Mouse (Mus musculus) C2C12 (cell line): Measurements from ENCODE around the gene Hsd17b11. TPM values are rescaled to one million over a fixed set of nuclear protein-coding genes. Genes with fewer than 3 reads are reported as not detected.

Source experiments
- H3K27me3 ChIP-seq: one replicate; pipeline ENCODE4 v1.6.1; 2011; ENCODE audit not compliant: control insufficient read depth, insufficient read depth, insufficient read length
- H3K36me3 ChIP-seq: one replicate; pipeline ENCODE4 v1.6.1; 2011; ENCODE audit not compliant: control insufficient read depth, insufficient read depth
- H3K4me3 ChIP-seq: one replicate; pipeline ENCODE4 v1.5.1; 2011; ENCODE audit warnings: mild to moderate bottlenecking, control low read depth; ENCODE audit not compliant: poor library complexity, insufficient read depth, severe bottlenecking
- H3K79me2 ChIP-seq: one replicate; pipeline ENCODE4 v1.6.1; 2011; ENCODE audit not compliant: control insufficient read depth, insufficient read depth
- H3K79me3 ChIP-seq: one replicate; pipeline ENCODE4 v1.6.1; 2011; ENCODE audit warnings: low read depth, control low read depth
- H3ac ChIP-seq: one replicate; pipeline ENCODE3; 2011; ENCODE audit warnings: low read depth; ENCODE audit not compliant: control insufficient read depth, insufficient read length
- CEBPB ChIP-seq: IDR thresholded peaks from one replicate; pipeline ENCODE4 v1.6.1; 2011; ENCODE audit warnings: low read depth, mild to moderate bottlenecking, control low read depth, moderate library complexity
- CTCF ChIP-seq: IDR thresholded peaks from one replicate; pipeline ENCODE4 v1.5.1; 2011; ENCODE audit not compliant: control insufficient read depth, insufficient read depth, insufficient read length
- FOSL1 ChIP-seq: IDR thresholded peaks from one replicate; pipeline ENCODE4 v1.8.0; 2011; ENCODE audit warnings: mild to moderate bottlenecking, low read length; ENCODE audit not compliant: poor library complexity, insufficient read depth, severe bottlenecking
- MAX ChIP-seq: IDR thresholded peaks from one replicate; pipeline ENCODE4 v1.6.1; 2011; ENCODE audit warnings: mild to moderate bottlenecking, control low read depth
- MYOD1 ChIP-seq: IDR thresholded peaks from one replicate; pipeline ENCODE4 v1.6.1; 2011; ENCODE audit warnings: low read depth; ENCODE audit not compliant: control insufficient read depth, insufficient read length
- MYOG ChIP-seq: IDR thresholded peaks from one replicate; pipeline ENCODE4 v1.6.1; 2011; ENCODE audit not compliant: control insufficient read depth, insufficient read length; ENCODE audit errors: extremely low read depth
- USF1 ChIP-seq: IDR thresholded peaks from one replicate; pipeline ENCODE4 v1.6.1; 2011; ENCODE audit warnings: low read depth, mild to moderate bottlenecking, control low read depth, moderate library complexity
- polyA plus RNA-seq: library from polyadenylated mRNA; unstranded; fragments of >200 nt; fragmentation: generic; extraction: Trizol; gene quantifications from one replicate; pipeline ENCODE4 v1.2.1, GENCODE M21; 2012; ENCODE audit warnings: missing spikeins

Gene Hsd17b11
- polyA plus RNA-seq, 1 experiment = 7.4 TPM

DNA sequence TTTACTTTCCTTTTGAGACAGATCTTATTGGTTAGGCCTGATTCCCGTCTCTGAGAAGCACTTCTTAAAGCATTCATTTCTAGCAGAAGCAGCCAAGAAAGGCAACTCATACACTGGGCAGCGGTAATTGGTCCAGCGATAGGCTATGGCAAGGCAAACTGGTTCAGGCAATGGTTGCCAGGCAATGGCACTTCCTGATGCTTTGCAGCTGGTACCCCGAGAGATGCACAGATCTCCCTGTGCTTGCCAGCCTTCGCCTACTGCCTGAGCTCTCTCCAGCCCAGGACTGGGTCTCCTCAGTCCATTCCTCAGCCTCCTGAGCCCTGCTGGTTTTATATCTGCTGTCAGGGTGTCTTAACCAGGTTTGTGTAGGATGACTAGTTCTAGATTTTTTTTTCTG lies 38.7 kb upstream of the Hsd17b11 start:
- no peak for TF ChIP-seq CTCF
- H3K4me3 ChIP-seq = no peak overlapping the region

DNA sequence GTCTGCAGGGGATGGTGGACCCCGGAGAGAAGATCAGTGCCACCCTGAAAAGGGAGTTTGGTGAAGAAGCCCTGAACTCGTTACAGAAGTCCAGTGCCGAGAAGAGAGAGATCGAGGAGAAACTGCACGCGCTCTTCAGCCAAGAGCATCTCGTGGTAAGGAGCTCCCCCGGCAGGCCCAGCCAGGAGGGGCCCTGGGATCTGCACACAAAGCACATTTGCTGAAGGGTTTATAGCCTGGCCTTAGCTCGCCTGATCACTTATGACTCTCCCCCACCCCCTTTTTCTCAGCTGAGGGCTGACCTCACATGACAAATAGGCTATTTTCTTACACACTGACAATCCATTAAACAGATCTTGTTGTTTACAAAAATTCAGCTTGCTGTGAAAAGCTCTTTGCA lies 37.9 kb upstream of the Hsd17b11 start:
- no peaks in the 10 kb centered on the region for H3K27me3 ChIP-seq
- H3K79me2 ChIP-seq = no peaks in the 10 kb centered on the region
- TF ChIP-seq MYOD1 = no peak
- TF ChIP-seq USF1 = no peak
- TF ChIP-seq CEBPB = no peak
- TF ChIP-seq MYOG = no peak
- TF ChIP-seq MAX = no peak
- no peak for TF ChIP-seq FOSL1
- no peak for TF ChIP-seq CTCF
- H3K36me3 ChIP-seq = peaks cover 55% of the 10 kb centered on the region
- no peak overlapping the region for H3K4me3 ChIP-seq
- no peaks in the 10 kb centered on the region for H3K79me3 ChIP-seq
- no peak overlapping the region for H3ac ChIP-seq

More for the DNA sequence above, 38.7 kb upstream of the Hsd17b11 start:
- H3K27me3 ChIP-seq = no peaks in the 10 kb centered on the region
- no peak overlapping the region for H3ac ChIP-seq
- H3K79me3 ChIP-seq = no peaks in the 10 kb centered on the region
- H3K36me3 ChIP-seq = peaks cover 59% of the 10 kb centered on the region
- no peaks in the 10 kb centered on the region for H3K79me2 ChIP-seq

DNA sequence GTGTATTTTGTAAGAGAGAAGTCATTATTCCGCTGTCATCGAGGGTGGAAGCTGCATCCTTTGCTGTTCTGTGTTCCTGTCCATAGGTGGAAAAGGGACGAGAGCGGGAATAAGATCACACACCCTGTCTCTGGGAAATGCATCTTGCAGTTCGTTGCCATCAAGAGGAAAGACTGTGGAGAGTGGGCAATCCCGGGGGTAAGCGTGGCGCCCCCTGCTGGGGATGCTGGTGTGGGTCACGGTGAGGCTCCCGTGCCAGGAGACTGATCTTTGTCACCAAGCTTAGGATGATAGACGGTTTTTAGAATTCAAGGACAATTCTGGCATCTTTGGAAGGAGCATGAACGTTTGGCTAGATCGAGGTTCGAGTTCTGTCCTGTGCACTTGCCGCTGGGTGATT lies 36.3 kb upstream of the Hsd17b11 start:
- no peak for TF ChIP-seq USF1
- TF ChIP-seq CTCF = peak; percentile 48
- no peaks in the 10 kb centered on the region for H3K79me3 ChIP-seq
- no peak overlapping the region for H3ac ChIP-seq
- H3K36me3 ChIP-seq = peaks cover 47% of the 10 kb centered on the region
- no peaks in the 10 kb centered on the region for H3K27me3 ChIP-seq
- H3K79me2 ChIP-seq = peaks cover 9% of the 10 kb centered on the region
- no peak overlapping the region for H3K4me3 ChIP-seq

DNA sequence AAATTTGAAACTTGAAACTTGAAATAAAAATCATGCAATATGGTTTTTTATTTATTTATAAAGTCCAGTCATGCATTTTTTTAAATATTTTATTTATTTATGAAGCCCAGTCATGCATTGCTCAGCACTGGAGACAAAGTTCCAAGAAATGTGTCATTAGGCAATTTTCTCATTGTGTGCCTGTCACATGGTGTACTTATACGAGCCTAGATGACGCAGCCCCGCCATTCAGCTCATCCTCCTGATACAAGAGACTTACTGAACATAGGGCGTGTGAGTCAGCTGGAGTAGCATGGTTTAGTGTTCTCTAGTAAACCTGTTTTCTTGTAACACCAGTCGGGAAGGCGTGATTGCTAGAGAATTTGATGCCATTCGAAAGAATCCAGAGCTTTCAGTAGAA lies 34.6 kb upstream of the Hsd17b11 start:
- H3K36me3 ChIP-seq = peaks cover 49% of the 10 kb centered on the region

DNA sequence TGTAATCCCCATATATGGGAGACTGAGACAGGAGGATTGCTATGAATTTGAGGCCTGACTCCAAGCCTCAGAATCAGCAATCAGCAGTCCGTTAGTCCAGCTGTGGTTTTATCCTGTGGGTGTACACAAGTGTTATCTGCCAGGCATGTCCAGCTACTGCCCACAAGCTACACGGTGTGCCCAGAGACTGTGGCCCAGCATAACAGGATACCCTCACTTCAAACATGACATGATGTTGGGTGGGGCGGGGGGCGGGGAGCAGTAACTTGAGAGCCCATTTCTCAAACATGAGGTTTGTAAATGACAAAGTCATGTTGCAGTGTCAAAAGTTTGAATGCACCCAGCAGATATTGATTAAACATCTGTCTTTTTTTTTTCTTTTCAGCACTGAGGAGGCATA lies 34.1 kb upstream of the Hsd17b11 start:
- Histone ChIP-seq H3K4me3 (no peak overlapping the region), H3K79me2 (peaks cover 17% of the 10 kb centered on the region), H3K79me3 (no peaks in the 10 kb centered on the region), H3ac (no peak overlapping the region), H3K36me3 (peaks cover 52% of the 10 kb centered on the region), H3K27me3 (no peaks in the 10 kb centered on the region)
- TF ChIP-seq USF1 (no peak), MYOD1 (no peak), MYOG (no peak), CEBPB (no peak), FOSL1 (no peak), MAX (no peak), CTCF (no peak)

More for the DNA sequence above, 34.6 kb upstream of the Hsd17b11 start:
- TF ChIP-seq MAX (peak; percentile 74), MYOG (no peak), USF1 (peak; percentile 90), FOSL1 (peak; percentile 24), CEBPB (peak; percentile 70), CTCF (no peak), MYOD1 (no peak)
- no peak overlapping the region for H3ac ChIP-seq
- H3K4me3 ChIP-seq = no peak overlapping the region
- no peaks in the 10 kb centered on the region for H3K79me3 ChIP-seq
- H3K79me2 ChIP-seq = peaks cover 17% of the 10 kb centered on the region
- H3K27me3 ChIP-seq = no peaks in the 10 kb centered on the region

DNA sequence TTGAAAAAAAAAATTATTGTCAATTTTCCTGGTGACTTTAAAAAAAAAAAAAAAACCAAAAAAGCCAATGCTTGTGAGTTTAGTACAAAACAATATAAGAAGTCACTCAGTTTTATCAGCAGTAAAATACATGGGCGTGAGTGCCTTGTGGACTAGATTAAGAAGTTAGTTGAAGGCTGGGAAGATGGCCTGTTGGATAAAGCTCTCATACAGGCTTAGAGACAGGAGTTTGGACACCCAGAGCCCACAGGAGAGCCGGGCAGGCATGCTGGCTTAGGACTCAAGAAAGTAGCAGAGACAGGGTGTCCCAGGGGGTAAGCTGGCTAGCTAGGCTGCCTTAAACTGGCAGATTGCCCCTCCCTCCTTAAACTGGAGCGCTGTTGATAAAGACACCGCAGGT lies 33.2 kb upstream of the Hsd17b11 start:
- H3K27me3 ChIP-seq = no peaks in the 10 kb centered on the region
- H3K79me2 ChIP-seq = peaks cover 23% of the 10 kb centered on the region
- peaks cover 5% of the 10 kb centered on the region for H3K79me3 ChIP-seq
- no peak overlapping the region for H3ac ChIP-seq
- H3K36me3 ChIP-seq = peaks cover 54% of the 10 kb centered on the region
- TF ChIP-seq MAX (no peak), MYOG (no peak), CTCF (no peak), CEBPB (no peak), MYOD1 (no peak), FOSL1 (no peak), USF1 (no peak)
- no peak overlapping the region for H3K4me3 ChIP-seq

DNA sequence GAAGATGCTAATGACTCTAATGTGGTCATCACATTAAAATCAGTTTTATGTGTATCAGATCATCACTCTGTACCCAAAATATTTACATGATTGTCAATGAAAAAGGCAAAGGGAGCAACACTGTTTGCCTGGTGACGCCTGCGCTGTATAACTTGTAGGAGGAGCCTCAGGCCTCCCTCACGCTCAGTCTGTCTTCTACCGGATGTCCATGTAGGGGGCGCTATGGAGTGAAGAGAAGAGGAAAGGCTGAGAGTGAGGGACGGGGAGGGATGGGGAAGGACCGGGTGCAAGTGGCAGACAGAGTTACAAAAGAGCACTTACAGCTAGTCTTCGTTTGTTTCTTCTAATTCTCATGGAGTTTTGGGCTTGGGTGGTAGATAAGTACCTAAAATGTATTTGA lies 31.2 kb upstream of the Hsd17b11 start:
- Histone ChIP-seq H3K79me3 (peaks cover 7% of the 10 kb centered on the region), H3K27me3 (no peaks in the 10 kb centered on the region), H3K36me3 (peaks cover 35% of the 10 kb centered on the region), H3K4me3 (no peak overlapping the region), H3K79me2 (peaks cover 40% of the 10 kb centered on the region), H3ac (no peak overlapping the region)
- no peak for TF ChIP-seq CEBPB
- TF ChIP-seq CTCF = no peak
- TF ChIP-seq MYOD1 = no peak
- no peak for TF ChIP-seq USF1
- no peak for TF ChIP-seq MAX
- no peak for TF ChIP-seq FOSL1
- TF ChIP-seq MYOG = no peak
